Mouse (Mus musculus) embryonic stem cell, embryonic (primary cell): Measurements from ENCODE around the gene Serbp1.

ENCODE experiments used
- CTCF ChIA-PET, 4 experiments: fragments of 300-600 bp in 2 of 4; fragments of 350-600 bp in 2 of 4; sonication (Branson Sonifier 250); formaldehyde crosslinking; loops; one replicate each; lab custom pipeline; 2022; ENCODE audit warnings: inconsistent platforms in 2 of 4; lab: Charles Lee
- POLR2A ChIA-PET, 4 experiments: fragments of 300-600 bp in 2 of 4; fragments of 350-600 bp in 2 of 4; sonication (Branson Sonifier 250); formaldehyde crosslinking; loops; one replicate each; lab custom pipeline; 2022; ENCODE audit warnings: antibody characterized with exemption in 4 of 4, inconsistent platforms in 1 of 4; lab: Charles Lee

Gene Serbp1

DNA sequence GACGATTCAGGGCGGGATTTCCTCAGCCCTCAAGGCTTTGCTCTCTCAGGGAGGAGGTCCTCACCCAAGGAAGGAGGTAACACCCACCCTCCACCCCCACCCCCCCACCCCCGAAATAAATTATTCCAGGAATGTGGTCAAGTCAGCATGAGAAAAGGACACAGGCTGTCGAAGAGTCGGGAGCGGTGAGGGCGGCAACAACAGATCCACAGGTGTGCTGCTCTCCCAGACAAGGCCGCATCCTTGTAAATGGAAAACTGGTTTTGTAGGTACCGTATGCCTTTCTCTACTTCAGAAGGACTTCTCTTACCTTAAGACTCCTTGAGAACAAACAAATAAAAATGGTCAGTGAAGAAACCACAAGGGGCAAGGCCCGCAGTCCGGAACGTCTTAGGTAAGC, at the start of gene Serbp1:
Gene Serbp1, plus strand, starts transcription at position 200 of the 400 bp plus-strand sequence.
- POLR2A ChIA-PET: interaction anchor here (0.6 to 17.8 kb wide), 35 partner anchors 8 to 264 kb away, joined by 3 to 502 read pairs (median 4); no protein-coding TSS in a partner anchor
- CTCF ChIA-PET: interaction anchor here in 2 of 4 experiments (0.7 to 1.3 kb wide), 2 partner anchors 18 to 68 kb away, joined by 4 to 7 read pairs; no protein-coding TSS in a partner anchor

DNA sequence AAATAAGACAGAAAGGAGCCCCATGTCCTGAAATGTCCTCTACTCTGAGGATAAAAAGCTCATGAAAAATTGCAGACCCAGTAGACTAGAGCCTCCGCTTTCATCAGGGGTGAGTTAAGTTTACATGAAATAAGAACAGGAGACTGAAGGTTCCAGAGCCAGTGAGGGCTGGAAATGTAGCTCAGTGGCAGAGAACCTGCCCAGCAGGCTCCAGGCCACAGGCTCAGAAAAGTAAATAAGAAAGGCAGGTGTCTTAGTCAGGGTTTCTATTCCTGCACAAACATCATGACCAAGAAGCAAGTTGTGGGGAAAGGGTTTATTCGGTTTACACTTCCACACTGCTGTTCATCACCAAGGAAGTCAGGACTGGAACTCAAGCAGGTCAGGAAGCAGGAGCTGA, 44.4 kb upstream of the Serbp1 start:
- POLR2A ChIA-PET: interaction anchor here in 2 of 4 experiments (0.8 to 2.2 kb wide), 8 partner anchors 10 to 101 kb away, joined by 3 to 6 read pairs (median 4); no protein-coding TSS in a partner anchor
- CTCF ChIA-PET: interaction anchor here in 1 of 4 experiments (0.7 kb wide), 1 partner anchor 231 kb away, joined by 3 read pairs; no protein-coding TSS in a partner anchor

- ChIA-PET POLR2A (interaction anchor here in 1 of 4 experiments (0.8 to 2.2 kb wide), 5 partner anchors 11 to 111 kb away, joined by 3 to 6 read pairs (median 5); no protein-coding TSS in a partner anchor), CTCF (interaction anchor here in 1 of 4 experiments (1.4 kb wide), 1 partner anchor 124 kb away, joined by 5 read pairs; no protein-coding TSS in a partner anchor)
Measured at GRCm38 (mm10) chr6:67194606-67195005, 43.4 kb upstream of the Serbp1 start.

- ChIA-PET CTCF (interaction anchor here in 2 of 4 experiments (0.6 to 1.4 kb wide), 2 partner anchors 119 to 123 kb away, joined by 3 to 5 read pairs; no protein-coding TSS in a partner anchor), POLR2A (interaction anchor here in 2 of 4 experiments (0.6 to 1.8 kb wide), 7 partner anchors 11 to 110 kb away, joined by 3 to 6 read pairs (median 3); no protein-coding TSS in a partner anchor)
Measured at GRCm38 (mm10) chr6:67195148-67195611, 42.8 kb upstream of the Serbp1 start.

- ChIA-PET POLR2A (interaction anchor here (0.6 to 3.6 kb wide), 12 partner anchors 8 to 231 kb away, joined by 3 to 16 read pairs (median 6); no protein-coding TSS in a partner anchor), CTCF (interaction anchor here (0.6 to 2.6 kb wide), 17 partner anchors 13 to 1440 kb away, joined by 3 to 12 read pairs (median 6); no protein-coding TSS in a partner anchor)
Measured at GRCm38 (mm10) chr6:67196821-67197220, 41.2 kb upstream of the Serbp1 start.

DNA sequence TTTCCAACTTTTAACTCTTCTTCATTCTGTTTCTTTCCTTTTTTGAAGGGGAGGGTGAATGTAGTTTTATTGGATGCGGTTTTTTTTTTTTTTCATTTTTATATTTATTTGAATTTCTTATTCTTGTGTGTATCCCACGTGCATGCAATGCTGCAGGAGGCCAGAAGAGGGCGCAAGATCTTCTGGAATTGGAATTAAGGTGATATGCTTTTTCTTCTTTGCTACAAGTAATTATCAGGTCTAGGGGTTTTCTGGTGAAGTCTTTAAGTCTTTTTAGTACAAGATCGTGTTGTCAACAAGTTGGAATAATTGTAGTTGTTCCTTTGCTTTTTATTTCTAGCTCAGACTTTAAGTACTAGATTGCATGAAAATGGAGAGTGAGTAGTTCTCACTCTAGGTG, 39.9 kb upstream of the Serbp1 start:
- ChIA-PET CTCF (interaction anchor here (0.7 to 4.0 kb wide), 9 partner anchors 22 to 120 kb away, joined by 3 to 33 read pairs (median 5); no protein-coding TSS in a partner anchor), POLR2A (interaction anchor here in 3 of 4 experiments (0.7 to 4.9 kb wide), 24 partner anchors 8 to 217 kb away, joined by 3 to 37 read pairs (median 6); no protein-coding TSS in a partner anchor)

DNA sequence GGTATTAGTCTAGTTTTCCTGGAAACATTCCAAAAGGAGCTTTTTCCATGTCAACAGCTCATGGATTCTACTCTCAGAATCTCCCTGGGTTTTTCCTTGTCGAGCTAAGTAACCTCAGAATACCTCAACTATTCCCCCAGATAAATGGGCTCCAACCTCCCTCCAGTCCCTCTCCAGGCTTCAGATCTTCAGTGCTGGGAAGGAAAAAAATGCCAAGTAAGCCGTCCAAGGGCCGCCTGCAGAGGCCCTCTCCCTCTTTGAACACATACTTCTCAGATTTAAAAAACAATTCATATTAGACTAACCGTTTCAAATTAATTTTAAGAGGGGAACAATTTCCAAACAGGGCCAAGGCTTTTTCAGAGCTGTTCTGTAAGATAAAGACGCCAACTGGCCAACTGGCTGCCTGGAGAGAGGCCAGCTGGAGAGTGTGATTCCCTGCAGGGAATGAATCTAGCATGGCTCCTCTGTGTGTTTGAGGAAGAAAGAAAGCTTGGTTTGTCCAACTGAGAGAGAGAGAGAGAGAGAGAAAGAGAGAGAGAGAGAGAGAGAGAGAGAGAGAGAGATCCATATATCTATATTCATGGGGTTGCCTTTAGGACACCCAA, 37.2 kb upstream of the Serbp1 start:
- POLR2A ChIA-PET: interaction anchor here in 3 of 4 experiments (0.6 to 4.9 kb wide), 18 partner anchors 13 to 244 kb away, joined by 3 to 37 read pairs (median 4); partner anchors contain the start of gene Gadd45a (in 1 of the 3)

DNA sequence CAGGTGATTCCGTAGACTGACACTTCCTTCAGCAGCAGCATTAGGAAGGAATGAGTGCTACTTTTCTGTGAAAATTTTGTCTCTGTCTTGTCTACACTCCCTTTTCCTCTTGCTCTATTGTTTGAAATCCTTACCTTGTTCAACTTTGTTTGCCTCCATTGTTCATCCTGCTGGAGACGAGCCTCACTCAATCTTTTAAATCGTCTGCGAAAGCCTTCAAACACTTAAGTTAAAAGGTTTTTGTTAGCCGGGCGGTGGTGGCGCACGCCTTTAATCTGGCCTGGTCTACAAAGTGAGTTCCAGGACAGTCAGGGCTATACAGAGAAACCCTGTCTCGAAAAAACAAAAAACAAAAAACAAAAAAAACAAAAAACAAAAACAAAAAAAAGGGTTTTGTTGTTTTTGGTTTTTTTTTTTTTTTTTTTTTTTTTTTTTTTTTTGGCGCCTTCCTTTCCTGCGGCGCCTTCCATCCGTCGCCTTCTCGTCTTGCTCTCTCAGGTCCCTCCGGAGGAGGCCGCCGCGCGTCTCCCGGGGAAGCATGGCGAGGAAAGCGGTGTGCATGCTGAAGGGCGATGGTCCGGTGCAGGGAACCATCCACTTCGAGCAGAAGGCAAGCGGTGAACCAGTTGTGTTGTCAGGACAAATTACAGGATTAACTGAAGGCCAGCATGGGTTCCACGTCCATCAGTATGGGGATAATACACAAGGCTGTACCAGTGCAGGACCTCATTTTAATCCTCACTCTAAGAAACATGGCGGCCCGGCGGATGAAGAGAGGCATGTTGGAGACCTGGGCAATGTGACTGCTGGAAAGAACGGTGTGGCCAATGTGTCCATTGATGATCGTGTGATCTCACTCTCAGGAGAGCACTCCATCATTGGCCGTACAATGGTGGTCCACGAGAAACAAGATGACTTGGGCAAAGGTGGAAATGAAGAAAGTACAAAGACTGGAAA, 32.6 kb upstream of the Serbp1 start:
- POLR2A ChIA-PET: interaction anchor here (0.6 to 2.7 kb wide), 17 partner anchors 8 to 273 kb away, joined by 3 to 21 read pairs (median 3); no protein-coding TSS in a partner anchor
- CTCF ChIA-PET: interaction anchor here in 1 of 4 experiments (0.6 to 0.7 kb wide), 2 partner anchors 193 to 242 kb away, joined by 3 to 4 read pairs; no protein-coding TSS in a partner anchor

More for the DNA sequence above, 37.2 kb upstream of the Serbp1 start:
- CTCF ChIA-PET: interaction anchor here in 2 of 4 experiments (0.5 to 4.0 kb wide), 5 partner anchors 31 to 313 kb away, joined by 3 to 33 read pairs (median 4); no protein-coding TSS in a partner anchor

DNA sequence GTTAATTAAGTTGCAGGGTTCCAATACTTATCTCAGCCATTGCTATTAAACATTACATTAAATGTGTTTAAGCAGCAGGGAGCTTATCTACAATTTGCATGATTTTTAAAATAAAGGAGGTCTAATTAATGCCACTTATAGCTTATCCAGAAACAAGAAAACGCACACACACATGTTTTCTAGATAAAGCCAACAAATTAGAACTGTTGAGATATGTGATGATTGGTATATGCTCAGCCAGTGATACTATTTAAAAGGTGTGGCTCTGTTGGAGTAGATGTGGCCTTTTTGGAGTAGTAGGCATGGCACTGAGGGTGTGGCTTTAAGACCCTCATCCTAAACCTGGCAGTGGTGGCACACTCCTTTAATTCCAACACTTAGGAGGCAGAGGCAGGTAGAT, 25.6 kb upstream of the Serbp1 start:
- ChIA-PET POLR2A (interaction anchor here in 1 of 4 experiments (1.6 to 1.8 kb wide), 2 partner anchors 14 to 54 kb away, joined by 6 to 8 read pairs; no protein-coding TSS in a partner anchor), CTCF (no interaction called here)

DNA sequence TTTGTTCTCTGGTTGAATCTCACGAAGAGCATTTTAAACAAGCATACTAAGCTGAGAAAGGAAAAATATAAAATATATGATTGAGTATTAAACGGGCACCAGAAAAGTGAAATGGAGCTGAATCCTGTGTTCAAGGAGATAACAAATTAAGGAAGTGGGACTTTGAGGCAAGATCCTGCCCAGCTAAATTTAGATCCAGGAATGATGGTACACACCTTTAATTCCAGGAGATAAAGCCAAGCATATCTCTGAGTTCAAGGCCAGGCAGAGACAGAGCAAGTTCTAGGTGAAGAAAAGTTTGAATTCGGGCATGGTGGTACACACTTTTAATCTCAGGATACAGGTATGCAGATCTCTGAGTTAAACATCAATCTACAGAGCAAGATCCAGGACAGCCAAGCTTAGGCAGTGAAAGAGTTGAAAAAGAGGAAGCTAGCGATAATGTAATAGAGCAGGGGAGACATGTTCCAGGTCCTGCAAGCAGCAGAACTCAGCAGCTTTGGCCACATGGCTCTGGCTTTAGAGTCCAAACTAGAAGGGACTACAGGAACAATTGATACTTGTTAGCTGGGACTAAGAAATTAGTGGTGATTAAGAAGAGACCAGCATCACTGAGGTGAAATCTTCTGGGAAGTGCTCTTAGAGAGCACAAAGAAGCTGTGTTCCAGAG, 24.4 kb upstream of the Serbp1 start:
- ChIA-PET POLR2A (interaction anchor here in 3 of 4 experiments (0.6 to 2.1 kb wide), 8 partner anchors 9 to 73 kb away, joined by 3 to 8 read pairs (median 4); partner anchors contain the start of gene Serbp1 (in 1 of the 3)), CTCF (interaction anchor here in 1 of 4 experiments (0.6 kb wide), 1 partner anchor 554 kb away, joined by 3 read pairs; no protein-coding TSS in a partner anchor)

DNA sequence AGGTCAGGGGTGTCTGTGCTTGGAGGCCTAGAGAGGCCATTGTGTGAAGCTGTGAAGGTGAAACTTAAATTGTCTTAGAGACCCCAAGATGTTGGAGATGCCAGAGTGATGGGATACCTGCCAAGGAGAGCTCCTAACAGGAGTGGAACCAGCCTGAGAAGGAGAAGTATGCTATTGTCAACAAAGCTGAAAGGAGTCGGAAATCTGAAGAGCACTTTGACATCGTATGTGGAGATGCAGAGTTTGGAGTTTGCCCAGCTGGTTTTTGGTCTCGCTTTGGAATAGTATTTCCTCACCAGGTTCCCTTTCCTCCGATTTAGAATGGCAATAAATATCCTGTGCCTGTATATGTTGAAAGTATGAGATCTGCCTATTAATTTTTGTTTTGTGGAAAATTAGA, 20.6 kb upstream of the Serbp1 start:
- ChIA-PET POLR2A (interaction anchor here (0.6 to 14.5 kb wide), 41 partner anchors 8 to 571 kb away, joined by 3 to 502 read pairs (median 4); partner anchors contain the start of genes Serbp1 (in 2 of the 4) and Tacstd2 (in 1 of the 4)), CTCF (interaction anchor here in 3 of 4 experiments (0.6 to 2.0 kb wide), 4 partner anchors 27 to 115 kb away, joined by 3 to 6 read pairs (median 4); no protein-coding TSS in a partner anchor)

DNA sequence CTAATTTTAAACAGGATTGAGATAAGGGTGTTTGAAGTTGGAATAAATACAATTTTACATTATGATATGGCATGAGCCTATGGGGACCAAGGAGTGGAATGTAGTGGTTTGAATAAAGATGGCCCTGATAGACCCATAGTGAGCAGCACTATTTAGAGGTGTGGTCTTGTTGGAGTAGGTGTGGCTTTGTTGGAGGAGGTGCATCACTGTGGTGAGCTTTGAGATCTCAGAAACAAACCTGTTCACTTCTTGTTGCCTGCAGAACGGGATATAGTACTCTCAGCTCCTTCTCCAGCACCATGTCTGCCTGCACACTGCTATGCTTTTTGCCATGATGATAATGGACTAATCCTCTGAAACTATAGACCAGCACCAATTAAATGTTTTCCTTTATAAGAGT, 20.1 kb upstream of the Serbp1 start:
- POLR2A ChIA-PET: interaction anchor here (0.5 to 14.5 kb wide), 40 partner anchors 8 to 318 kb away, joined by 3 to 502 read pairs (median 4); partner anchors contain the start of genes Serbp1 (in 2 of the 4) and Tacstd2 (in 1 of the 4)
- CTCF ChIA-PET: interaction anchor here in 2 of 4 experiments (0.7 to 2.0 kb wide), 3 partner anchors 28 to 100 kb away, joined by 3 to 6 read pairs (median 3); no protein-coding TSS in a partner anchor

- ChIA-PET POLR2A (interaction anchor here (0.6 to 14.5 kb wide), 52 partner anchors 8 to 1574 kb away, joined by 3 to 502 read pairs (median 10); partner anchors contain the start of genes Serbp1 (in 2 of the 4) and Tacstd2 (in 1 of the 4)), CTCF (no interaction called here)
Measured at GRCm38 (mm10) chr6:67218566-67218965, 19.4 kb upstream of the Serbp1 start.

- CTCF ChIA-PET: interaction anchor here in 3 of 4 experiments (0.6 to 1.4 kb wide), 3 partner anchors 18 to 26 kb away, joined by 3 to 4 read pairs (median 4); partner anchors contain the start of gene Serbp1 (in 1 of the 3)
- POLR2A ChIA-PET: interaction anchor here (0.6 to 14.5 kb wide), 82 partner anchors 9 to 1422 kb away, joined by 3 to 502 read pairs (median 6); partner anchors contain the start of genes Gadd45a (in 2 of the 4) and Serbp1 (in 2 of the 4)
Measured at GRCm38 (mm10) chr6:67219931-67220330, 18.0 kb upstream of the Serbp1 start.

- ChIA-PET CTCF (interaction anchor here in 1 of 4 experiments (1.4 kb wide), 1 partner anchor 22 kb away, joined by 4 read pairs; no protein-coding TSS in a partner anchor), POLR2A (interaction anchor here (0.6 to 14.5 kb wide), 72 partner anchors 8 to 281 kb away, joined by 3 to 502 read pairs (median 6); partner anchors contain the start of genes Gadd45a (in 2 of the 4) and Serbp1 (in 2 of the 4))
Measured at GRCm38 (mm10) chr6:67220731-67221130, 17.2 kb upstream of the Serbp1 start.
